Mouse (Mus musculus) midbrain, embryonic 10.5 days (tissue): Measurements from ENCODE around the gene Tnks2. TPM values are rescaled to one million over a fixed set of nuclear protein-coding genes. Genes with fewer than 3 reads are reported as not detected.

Experiments
- DNase-seq: peaks from one replicate; pipeline ENCODE4 v3.0.0-alpha.2; 2017; ENCODE audit warnings: low spot score
- H3K27ac ChIP-seq: fragments of 300-500 bp; sonication (generic); replicated peaks from 2 replicates; pipeline ENCODE4 v1.5.1; 2016; ENCODE audit warnings: mild to moderate bottlenecking
- H3K27me3 ChIP-seq: fragments of 300-500 bp; sonication (generic); 2 replicates; pipeline ENCODE4 v1.6.1; 2016; ENCODE audit warnings: low read depth, mild to moderate bottlenecking; ENCODE audit not compliant: poor library complexity, severe bottlenecking
- H3K36me3 ChIP-seq: fragments of 300-500 bp; sonication (generic); 2 replicates; pipeline ENCODE4 v1.6.1; 2016; ENCODE audit warnings: mild to moderate bottlenecking, moderate library complexity
- H3K4me1 ChIP-seq: fragments of 300-500 bp; sonication (generic); 2 replicates; pipeline ENCODE4 v1.6.1; 2016
- H3K4me3 ChIP-seq: fragments of 300-500 bp; sonication (generic); 2 replicates; pipeline ENCODE4 v1.5.1; 2016; ENCODE audit warnings: mild to moderate bottlenecking, moderate library complexity
- H3K9me3 ChIP-seq: fragments of 300-500 bp; sonication (generic); replicated peaks from 2 replicates; pipeline ENCODE4 v1.6.1; 2016; ENCODE audit warnings: mild to moderate bottlenecking
- WGBS: fragments of 180-500 bp; shearing (Covaris S2); methylation state at CpG from one replicate; pipeline ENCODE4 v1.1.7; 2016; 5-methylcytosine and 5-hydroxymethylcytosine counted together
- polyA plus RNA-seq: library from polyadenylated mRNA; unstranded; fragments of >200 nt; fragmentation: Nextera tagmentation; extraction: Ambion mirVana; gene quantifications from 2 replicates; pipeline ENCODE4 v1.2.1, GENCODE M21; 2016

Gene Tnks2
- 47.3 and 54.2 TPM in 2 replicates for polyA plus RNA-seq

GRCm38 (mm10) chr19:36833788-36834531, at the start of gene Tnks2:
TSS of gene Tnks2 (plus strand) at chr19:36834232.
- Histone ChIP-seq H3K27me3 (no peaks in the 10 kb centered on the region), H3K9me3 (no peaks in the 10 kb centered on the region), H3K4me3 (peak within 1 kb of the TSS; percentile 98), H3K27ac (peak within 1 kb of the TSS; percentile 98), H3K4me1 (peaks cover 25% of the 10 kb centered on the region), H3K36me3 (peaks cover 14% of the 10 kb centered on the region)
- WGBS = under 1% methylated on average over 73 of the region's 73 CpGs
- DNase-seq = peak; percentile 99

- Histone ChIP-seq H3K27me3 (no peaks in the 10 kb centered on the region), H3K4me3 (no peak overlapping the region), H3K27ac (no peak overlapping the region), H3K9me3 (no peaks in the 10 kb centered on the region), H3K36me3 (no peaks in the 10 kb centered on the region), H3K4me1 (no peaks in the 10 kb centered on the region)
- DNase-seq = no peak
- 89% methylated on average over 17 of the region's 17 CpGs for WGBS
Measured at GRCm38 (mm10) chr19:36789873-36790733, 43.9 kb upstream of the Tnks2 start.

GRCm38 (mm10) chr19:36792589-36792988, 41.4 kb upstream of the Tnks2 start:
- Histone ChIP-seq H3K27ac (no peak overlapping the region), H3K4me1 (peaks cover 4% of the 10 kb centered on the region; the same call in 1 of the 2 replicates), H3K27me3 (no peaks in the 10 kb centered on the region), H3K9me3 (no peaks in the 10 kb centered on the region), H3K36me3 (no peaks in the 10 kb centered on the region), H3K4me3 (no peak overlapping the region)
- no peak for DNase-seq
- 92% methylated on average over 8 of the region's 8 CpGs for WGBS

GRCm38 (mm10) chr19:36793450-36793849, 40.6 kb upstream of the Tnks2 start:
- Histone ChIP-seq H3K4me1 (peaks cover 4% of the 10 kb centered on the region; the same call in 1 of the 2 replicates), H3K9me3 (no peaks in the 10 kb centered on the region), H3K4me3 (no peak overlapping the region), H3K27ac (no peak overlapping the region), H3K27me3 (no peaks in the 10 kb centered on the region), H3K36me3 (no peaks in the 10 kb centered on the region)
- 93% methylated on average over 1 of the region's 1 CpGs for WGBS
- DNase-seq = no peak

GRCm38 (mm10) chr19:36794008-36794407, 40.0 kb upstream of the Tnks2 start:
- Histone ChIP-seq H3K36me3 (no peaks in the 10 kb centered on the region), H3K9me3 (no peaks in the 10 kb centered on the region), H3K4me3 (no peak overlapping the region), H3K27ac (no peak overlapping the region), H3K4me1 (peaks cover 6% of the 10 kb centered on the region), H3K27me3 (no peaks in the 10 kb centered on the region)
- DNase-seq = no peak
- 95% methylated on average over 4 of the region's 4 CpGs for WGBS

GRCm38 (mm10) chr19:36795277-36795676, 38.8 kb upstream of the Tnks2 start:
- Histone ChIP-seq H3K4me3 (no peak overlapping the region), H3K27me3 (no peaks in the 10 kb centered on the region), H3K36me3 (no peaks in the 10 kb centered on the region), H3K4me1 (peaks cover 17% of the 10 kb centered on the region), H3K27ac (no peak overlapping the region), H3K9me3 (no peaks in the 10 kb centered on the region)
- DNase-seq = no peak
- 87% methylated on average over 3 of the region's 3 CpGs for WGBS

GRCm38 (mm10) chr19:36796931-36797330, 37.1 kb upstream of the Tnks2 start:
- WGBS = 85% methylated on average over 9 of the region's 9 CpGs
- DNase-seq = no peak

GRCm38 (mm10) chr19:36800288-36800687, 33.7 kb upstream of the Tnks2 start:
- H3K36me3 ChIP-seq = no peaks in the 10 kb centered on the region
- H3K27me3 ChIP-seq = no peaks in the 10 kb centered on the region
- H3K4me1 ChIP-seq = peaks cover 17% of the 10 kb centered on the region
- H3K4me3 ChIP-seq = no peak overlapping the region
- H3K9me3 ChIP-seq = 0 out of 2 replicates have a peak, but pooled peaks cover 4% of the 10 kb centered on the region
- no peak overlapping the region for H3K27ac ChIP-seq
- WGBS = 87% methylated on average over 7 of the region's 7 CpGs
- no peak for DNase-seq

More at GRCm38 (mm10) chr19:36796931-36797330, 37.1 kb upstream of the Tnks2 start:
- H3K27me3 ChIP-seq = no peaks in the 10 kb centered on the region
- no peaks in the 10 kb centered on the region for H3K9me3 ChIP-seq
- H3K4me3 ChIP-seq = no peak overlapping the region
- no peaks in the 10 kb centered on the region for H3K36me3 ChIP-seq
- peaks cover 17% of the 10 kb centered on the region for H3K4me1 ChIP-seq
- no peak overlapping the region for H3K27ac ChIP-seq

GRCm38 (mm10) chr19:36801856-36802641, 32.0 kb upstream of the Tnks2 start:
- Histone ChIP-seq H3K4me3 (no peak overlapping the region), H3K4me1 (peaks cover 12% of the 10 kb centered on the region), H3K9me3 (0 out of 2 replicates have a peak, but pooled peaks cover 4% of the 10 kb centered on the region), H3K27ac (no peak overlapping the region), H3K27me3 (no peaks in the 10 kb centered on the region), H3K36me3 (no peaks in the 10 kb centered on the region)
- DNase-seq = no peak
- 89% methylated on average over 9 of the region's 9 CpGs for WGBS

- Histone ChIP-seq H3K36me3 (no peaks in the 10 kb centered on the region), H3K4me3 (no peak overlapping the region), H3K4me1 (peaks cover 12% of the 10 kb centered on the region), H3K9me3 (0 out of 2 replicates have a peak, but pooled peaks cover 4% of the 10 kb centered on the region), H3K27me3 (no peaks in the 10 kb centered on the region), H3K27ac (no peak overlapping the region)
- 95% methylated on average over 8 of the region's 8 CpGs for WGBS
- no peak for DNase-seq
Measured at GRCm38 (mm10) chr19:36803403-36803802, 30.6 kb upstream of the Tnks2 start.

GRCm38 (mm10) chr19:36806842-36807241, 27.2 kb upstream of the Tnks2 start:
- H3K9me3 ChIP-seq = 0 out of 2 replicates have a peak, but pooled peaks cover 4% of the 10 kb centered on the region
- no peak for DNase-seq
- WGBS = 71% methylated on average over 2 of the region's 2 CpGs
- H3K4me1 ChIP-seq = no peaks in the 10 kb centered on the region
- H3K36me3 ChIP-seq = no peaks in the 10 kb centered on the region
- H3K27me3 ChIP-seq = no peaks in the 10 kb centered on the region
- H3K4me3 ChIP-seq = no peak overlapping the region
- no peak overlapping the region for H3K27ac ChIP-seq

- DNase-seq = no peak
- WGBS = 74% methylated on average over 21 of the region's 21 CpGs
- no peaks in the 10 kb centered on the region for H3K4me1 ChIP-seq
- H3K27ac ChIP-seq = no peak overlapping the region
- no peaks in the 10 kb centered on the region for H3K36me3 ChIP-seq
- H3K9me3 ChIP-seq = no peaks in the 10 kb centered on the region
- H3K27me3 ChIP-seq = no peaks in the 10 kb centered on the region
- H3K4me3 ChIP-seq = no peak overlapping the region
Measured at GRCm38 (mm10) chr19:36808426-36809105, 25.5 kb upstream of the Tnks2 start.
